Mouse (Mus musculus) hindbrain, embryonic 15.5 days (tissue): ENCODE measurements at regions not wholly inside any gene's neighbourhood (a gene's known extent, or its start where the extent isn't known, plus 50 kb on each side); places are given as distances from the start of the nearest gene placed in this dataset.

ENCODE experiments used
- ATAC-seq: fragments of 200-750 bp; cut with Nextera tagmentation; 2 replicates; pipeline ENCODE4 v1.8.0; 2017; ENCODE audit warnings: low read depth, moderate number of reproducible peaks, moderate TSS enrichment; ENCODE audit not compliant: low FRiP score
- H3K27ac ChIP-seq: fragments of 300-500 bp; sonication (generic); replicated peaks from 2 replicates; pipeline ENCODE4 v1.5.1; 2015; ENCODE audit warnings: mild to moderate bottlenecking, inconsistent platforms
- H3K27me3 ChIP-seq: fragments of 300-500 bp; sonication (generic); 2 replicates; pipeline ENCODE4 v1.6.1; 2015; ENCODE audit warnings: control low read depth, inconsistent platforms
- H3K36me3 ChIP-seq: fragments of 300-500 bp; sonication (generic); 2 replicates; pipeline ENCODE4 v1.6.1; 2015; ENCODE audit warnings: control low read depth, inconsistent platforms
- H3K4me1 ChIP-seq: fragments of 300-500 bp; sonication (generic); replicated peaks from 2 replicates; pipeline ENCODE4 v1.6.1; 2015; ENCODE audit warnings: control low read depth, inconsistent platforms
- H3K4me2 ChIP-seq: fragments of 300-500 bp; sonication (generic); 2 replicates; pipeline ENCODE4 v1.6.1; 2015; ENCODE audit warnings: moderate library complexity, mild to moderate bottlenecking, inconsistent platforms
- H3K4me3 ChIP-seq: fragments of 300-500 bp; sonication (generic); 2 replicates; pipeline ENCODE4 v1.5.1; 2015; ENCODE audit warnings: mild to moderate bottlenecking, inconsistent platforms
- H3K9ac ChIP-seq: fragments of 300-500 bp; sonication (generic); 2 replicates; pipeline ENCODE4 v1.6.1; 2015; ENCODE audit warnings: inconsistent platforms
- H3K9me3 ChIP-seq: fragments of 300-500 bp; sonication (generic); 2 replicates; pipeline ENCODE4 v1.6.1; 2016; ENCODE audit warnings: control low read depth, inconsistent platforms
- WGBS: fragments of 180-500 bp; shearing (Covaris S2); methylation state at CpG from one replicate; pipeline ENCODE4 v1.1.7; 2015; 5-methylcytosine and 5-hydroxymethylcytosine counted together

DNA sequence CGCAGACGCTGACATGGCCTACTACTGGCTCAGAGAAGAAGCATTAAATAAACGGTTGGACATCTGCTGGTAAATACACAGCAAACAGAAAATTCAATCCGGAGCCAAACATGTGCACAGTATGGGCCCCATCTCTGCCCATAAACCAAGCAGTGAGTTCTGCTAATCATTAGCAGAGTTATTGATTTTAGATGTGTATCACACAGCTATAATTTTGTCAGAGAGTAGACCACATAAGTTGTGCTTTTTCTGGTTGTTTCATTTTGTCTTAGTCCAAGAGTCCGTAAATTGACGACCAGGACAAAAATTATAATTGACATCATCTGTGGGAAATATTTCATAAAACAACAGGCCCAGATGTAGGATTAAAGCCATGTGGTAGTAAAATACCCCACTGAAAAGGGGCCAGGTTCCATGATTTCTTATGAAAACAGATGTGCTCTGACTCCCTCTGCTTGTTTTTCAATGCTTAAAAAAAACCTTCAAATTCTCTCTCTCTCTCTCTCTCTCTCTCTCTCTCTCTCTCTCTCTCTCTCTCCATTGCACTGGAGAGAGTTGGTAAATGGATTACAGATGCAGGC, 339.3 kb downstream of the Hao1 start:
- no peak overlapping the region for H3K4me2 ChIP-seq
- no peaks in the 10 kb centered on the region for H3K27me3 ChIP-seq
- H3K27ac ChIP-seq: no peak overlapping the region
- WGBS: 80% methylated on average over 6 of the region's 6 CpGs
- H3K36me3 ChIP-seq: no peaks in the 10 kb centered on the region
- no peaks in the 10 kb centered on the region for H3K4me1 ChIP-seq
- no peak overlapping the region for H3K4me3 ChIP-seq
- no peaks in the 10 kb centered on the region for H3K9me3 ChIP-seq
- no peak for ATAC-seq
- no peak overlapping the region for H3K9ac ChIP-seq

DNA sequence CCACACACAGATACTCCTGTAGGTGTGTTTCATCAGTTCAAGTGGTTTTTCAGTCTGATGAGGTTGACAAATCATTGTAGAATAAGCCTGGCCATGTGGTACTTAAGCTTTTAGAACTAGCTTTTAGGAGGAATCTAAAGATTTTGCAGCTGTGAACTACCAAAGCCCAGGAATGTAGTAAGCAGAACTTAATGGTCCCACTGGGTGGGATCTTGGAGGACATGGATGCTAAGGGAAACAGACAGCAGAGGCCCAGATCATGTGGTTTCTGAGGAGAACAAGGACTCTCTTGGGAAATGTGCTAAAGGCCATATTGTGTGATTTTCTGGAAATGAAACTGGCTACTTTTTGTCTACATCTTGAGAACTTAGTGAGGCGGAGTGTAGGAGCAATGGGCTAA, 350.9 kb downstream of the Hao1 start:
- no peak overlapping the region for H3K4me2 ChIP-seq
- no peaks in the 10 kb centered on the region for H3K27me3 ChIP-seq
- H3K36me3 ChIP-seq: no peaks in the 10 kb centered on the region
- H3K27ac ChIP-seq: no peak overlapping the region
- H3K9me3 ChIP-seq: no peaks in the 10 kb centered on the region
- no peak for ATAC-seq
- H3K4me1 ChIP-seq: no peaks in the 10 kb centered on the region
- H3K9ac ChIP-seq: no peak overlapping the region
- no peak overlapping the region for H3K4me3 ChIP-seq
- 97% methylated on average over 1 of the region's 1 CpGs for whole genome bisulfite sequencing

DNA sequence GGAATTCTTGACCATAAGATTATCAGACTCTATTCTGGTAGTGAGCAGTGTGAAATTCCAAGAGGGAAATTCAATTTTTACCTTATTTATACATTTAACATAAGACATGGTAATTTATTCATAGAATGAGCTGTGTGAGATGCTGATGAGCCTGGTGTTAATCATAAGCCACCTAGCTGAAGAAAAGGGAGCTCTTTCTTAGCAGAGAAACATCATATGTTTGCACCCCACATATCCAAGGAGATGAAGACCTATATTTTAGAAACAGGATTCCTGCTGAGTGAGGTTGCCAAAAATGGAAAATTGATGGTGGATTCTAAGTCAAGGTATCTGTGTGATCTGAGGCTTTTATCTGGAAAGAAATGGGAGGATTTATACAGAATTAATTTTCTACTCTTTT, 358.2 kb downstream of the Hao1 start:
- Histone ChIP-seq H3K9me3 (no peaks in the 10 kb centered on the region; the same call in 1 of the 2 replicates), H3K4me2 (no peak overlapping the region), H3K4me3 (no peak overlapping the region), H3K27me3 (no peaks in the 10 kb centered on the region), H3K9ac (no peak overlapping the region), H3K4me1 (no peaks in the 10 kb centered on the region), H3K27ac (no peak overlapping the region), H3K36me3 (no peaks in the 10 kb centered on the region)
- no peak for ATAC-seq

DNA sequence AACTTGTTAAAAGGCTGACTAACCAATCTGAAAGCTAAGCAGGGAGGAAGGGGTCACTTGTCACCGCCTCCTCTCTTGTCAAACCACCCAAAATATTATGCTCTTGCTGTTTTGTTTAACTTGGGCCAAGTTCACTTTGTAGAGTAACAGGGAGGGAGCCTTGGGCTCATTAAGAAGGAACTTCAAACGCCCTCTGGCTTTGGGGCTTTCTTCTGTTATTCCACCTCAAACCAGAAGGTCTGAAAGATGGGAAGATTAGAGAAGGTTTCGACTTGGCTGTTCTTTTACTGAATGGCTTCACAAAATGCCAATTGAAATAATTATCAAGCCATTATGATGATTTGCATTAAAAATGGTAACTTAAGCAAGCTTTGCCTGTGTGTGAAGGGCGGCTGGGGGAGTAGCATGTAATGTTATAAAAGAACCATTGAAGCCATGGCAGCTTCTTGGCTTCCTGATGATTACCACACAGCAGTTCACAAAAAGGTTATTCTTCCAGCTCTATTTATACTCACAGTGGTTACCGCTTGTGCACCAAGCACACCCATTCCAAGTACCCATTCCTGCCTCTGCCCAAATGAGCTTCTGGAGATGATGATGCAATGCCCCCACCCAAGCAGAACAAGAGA, 364.6 kb downstream of the Hao1 start:
- Histone ChIP-seq H3K36me3 (no peaks in the 10 kb centered on the region), H3K27ac (no peak overlapping the region), H3K4me3 (no peak overlapping the region), H3K9ac (no peak overlapping the region), H3K27me3 (no peaks in the 10 kb centered on the region), H3K4me2 (no peak overlapping the region), H3K9me3 (no peaks in the 10 kb centered on the region; the same call in 1 of the 2 replicates), H3K4me1 (no peaks in the 10 kb centered on the region)
- peak; percentile 68; the same call in 1 of the 2 replicates for ATAC-seq
- 61% methylated on average over 5 of the region's 5 CpGs for WGBS
